Mouse (Mus musculus): Measurements from ENCODE around the gene Aldh1l1.

DNA sequence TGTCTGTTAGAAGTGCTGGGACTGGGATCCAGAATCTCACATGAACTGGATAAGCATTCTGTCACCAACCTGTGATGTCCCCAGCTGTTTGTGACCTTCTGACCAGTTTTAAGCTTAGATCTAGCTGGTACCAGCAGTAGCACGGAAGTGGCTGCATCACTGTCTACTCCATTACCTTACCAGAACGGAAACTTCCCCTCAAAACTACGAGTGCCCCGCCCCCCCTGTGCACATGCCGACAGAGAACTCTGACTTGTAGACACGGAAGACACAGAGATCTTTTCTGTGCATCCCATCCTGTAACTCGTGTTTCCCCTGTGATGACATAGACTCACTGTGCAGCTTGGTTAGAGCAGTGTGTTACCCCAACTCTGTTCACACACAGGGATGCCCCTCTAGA lies 144.2 kb downstream of the Aldh1l1 start:
- no peak for TF ChIP-seq CHD2 (IDR thresholded peaks at IDR 0.05; ENCODE audit: low read length)
- TF ChIP-seq CTCF (IDR thresholded peaks at IDR 0.05 in 2 of 3, conservative IDR thresholded peaks at IDR 0.05 in 1 of 3; ENCODE audit: control insufficient read depth in 1 of 3, insufficient read depth in 1 of 3, low read depth in 2 of 3, low read length in 3 of 3, poor library complexity in 1 of 3, severe bottlenecking in 1 of 3), result no peak
- TF ChIP-seq ZC3H11A (IDR thresholded peaks at IDR 0.05; ENCODE audit: low read depth, low read length), result no peak
- TF ChIP-seq POLR2A (IDR thresholded peaks at IDR 0.05; ENCODE audit: control insufficient read depth in 1 of 2, insufficient read depth in 1 of 2, low read depth in 1 of 2, low read length in 2 of 2, poor library complexity in 1 of 2), result no peak
- TF ChIP-seq EP300 (IDR thresholded peaks at IDR 0.05; ENCODE audit: low read depth in 1 of 2, low read length in 2 of 2), result no peak
